Mouse (Mus musculus): Measurements from ENCODE around the gene Tpm4.

DNA sequence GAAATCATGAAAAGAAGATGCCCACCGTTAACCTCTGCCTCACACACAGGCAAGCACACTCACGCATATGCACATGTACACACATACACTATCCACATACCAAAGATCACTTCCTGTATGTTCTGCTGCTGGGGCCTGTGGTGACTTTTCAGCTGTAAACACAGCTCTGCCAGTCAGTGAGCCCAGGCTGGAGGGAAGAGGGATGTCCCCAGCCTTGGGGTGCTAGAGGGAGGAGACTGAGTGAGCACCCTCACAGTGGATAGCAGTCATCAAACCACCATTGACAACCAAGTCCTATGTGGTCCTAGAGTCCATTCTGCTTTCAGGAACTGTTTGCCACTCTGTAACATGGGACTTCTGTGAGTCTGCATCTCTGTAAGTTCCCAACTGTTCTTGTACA, 2.9 kb upstream of the Tpm4 start:
- TF ChIP-seq POLR2A (IDR thresholded peaks at IDR 0.05; ENCODE audit: insufficient read depth, low read depth, low read length) (no peak), CTCF (IDR thresholded peaks at IDR 0.05) (no peak), EP300 (IDR thresholded peaks at IDR 0.05; ENCODE audit: insufficient read depth, low read depth, low read length) (no peak)

All from heart, adult 2 months (tissue).